Comparison of ENCODE assay signal across 14 mouse cellular contexts in the genomic region with DNA sequence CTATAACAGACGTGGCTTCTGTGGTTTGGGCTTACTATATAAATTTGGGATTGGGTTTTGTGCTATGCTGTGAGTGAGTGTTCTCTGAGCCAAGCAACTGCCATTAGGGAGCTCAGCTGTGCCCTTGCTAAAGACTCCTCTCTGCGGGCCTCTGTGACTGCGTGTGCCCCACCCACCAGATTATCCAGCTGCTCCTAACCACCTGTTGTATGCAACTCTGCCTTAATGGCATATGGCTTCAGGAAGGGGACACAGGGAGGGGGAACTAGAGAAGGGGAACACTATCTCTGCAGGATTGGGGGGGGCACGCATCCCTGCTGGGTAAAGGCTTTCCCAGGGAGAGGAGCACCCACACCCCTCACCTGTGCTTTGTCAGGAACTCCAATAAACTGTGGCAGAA. TPM values are rescaled to one million over a fixed set of nuclear protein-coding genes. Genes with fewer than 3 reads are reported as not detected.
DNase-seq lines count a peak whose midpoint lies in the region; ATAC-seq and TF ChIP-seq lines count a peak whose summit lies in the region.
"Had no signal": no experiment of that assay in that cellular context is flagged by ENCODE, and none has a peak within 500 bp of the region (broad histone marks: within the 10 kb centered on the region; RNA-seq: fewer than 3 reads in every experiment).

No protein-coding gene starts in this region.

- peak; percentile 47; the same call in 1 of the 2 replicates for ATAC-seq in intestine, embryonic 15.5 days
- ATAC-seq in intestine, postnatal 0 days, result no peak
- peak; percentile 81 for ATAC-seq in embryonic facial prominence, embryonic 14.5 days (ENCODE audit: low read depth)
- ATAC-seq in megakaryocyte progenitor cell, adult 5-6 weeks (replicated peaks; ENCODE audit: poor library complexity), result peak; percentile 80
- ATAC-seq: forebrain, embryonic 16.5 days had no signal

- WGBS in intestine, embryonic 15.5 days, result 71% methylated on average over 4 of the region's 4 CpGs
- 57% methylated on average over 4 of the region's 4 CpGs for WGBS in intestine, postnatal 0 days
- WGBS in embryonic facial prominence, embryonic 14.5 days, result 78% methylated on average over 4 of the region's 4 CpGs

- H3K9ac ChIP-seq in intestine, embryonic 15.5 days, result no peak overlapping the region
- H3K9ac ChIP-seq in intestine, postnatal 0 days (ENCODE audit: low read depth, low read length), result no peak overlapping the region
- no peak overlapping the region for H3K9ac ChIP-seq in embryonic facial prominence, embryonic 14.5 days (ENCODE audit: low read depth, low read length)
- H3K9ac ChIP-seq: hindbrain, embryonic 12.5 days; liver, embryonic 13.5 days; lung, embryonic 15.5 days; neural tube, embryonic 13.5 days had no signal

- no peak overlapping the region for H3K27ac ChIP-seq in intestine, embryonic 15.5 days
- no peak overlapping the region for H3K27ac ChIP-seq in intestine, postnatal 0 days (ENCODE audit: low read depth, low read length)
- no peak overlapping the region for H3K27ac ChIP-seq in embryonic facial prominence, embryonic 14.5 days (replicated peaks; ENCODE audit: low read depth, low read length)
- H3K27ac ChIP-seq: hindbrain, embryonic 12.5 days; liver, embryonic 13.5 days; lung, embryonic 15.5 days; neural tube, embryonic 13.5 days had no signal

- H3K9me3 ChIP-seq in intestine, embryonic 15.5 days, result no peaks in the 10 kb centered on the region
- no peaks in the 10 kb centered on the region for H3K9me3 ChIP-seq in intestine, postnatal 0 days (ENCODE audit: control insufficient read depth)
- H3K9me3 ChIP-seq in embryonic facial prominence, embryonic 14.5 days (ENCODE audit: control insufficient read depth, low read length), result no peaks in the 10 kb centered on the region
- H3K9me3 ChIP-seq: hindbrain, embryonic 12.5 days; liver, embryonic 13.5 days; lung, embryonic 15.5 days; neural tube, embryonic 13.5 days had no signal

- no peaks in the 10 kb centered on the region for H3K27me3 ChIP-seq in intestine, embryonic 15.5 days (replicated peaks)
- no peaks in the 10 kb centered on the region for H3K27me3 ChIP-seq in intestine, postnatal 0 days (replicated peaks; ENCODE audit: control insufficient read depth, insufficient read depth, low read length)
- H3K27me3 ChIP-seq in embryonic facial prominence, embryonic 14.5 days (replicated peaks; ENCODE audit: control insufficient read depth, insufficient read depth, low read length), result no peaks in the 10 kb centered on the region
- H3K27me3 ChIP-seq: hindbrain, embryonic 12.5 days; liver, embryonic 13.5 days; lung, embryonic 15.5 days; neural tube, embryonic 13.5 days had no signal

- H3K4me1 ChIP-seq in intestine, embryonic 15.5 days (replicated peaks), result no peaks in the 10 kb centered on the region
- H3K4me1 ChIP-seq in intestine, postnatal 0 days (replicated peaks; ENCODE audit: control insufficient read depth, insufficient read depth, low read length), result no peaks in the 10 kb centered on the region
- no peaks in the 10 kb centered on the region for H3K4me1 ChIP-seq in embryonic facial prominence, embryonic 14.5 days (ENCODE audit: control insufficient read depth, insufficient read depth, low read length)
- H3K4me1 ChIP-seq: hindbrain, embryonic 12.5 days; lung, embryonic 15.5 days; neural tube, embryonic 13.5 days had no signal

- H3K36me3 ChIP-seq in intestine, embryonic 15.5 days, result no peaks in the 10 kb centered on the region
- H3K36me3 ChIP-seq in intestine, postnatal 0 days (ENCODE audit: control insufficient read depth, insufficient read depth), result peaks cover 20% of the 10 kb centered on the region
- peaks cover 8% of the 10 kb centered on the region; the same call in 1 of the 2 replicates for H3K36me3 ChIP-seq in embryonic facial prominence, embryonic 14.5 days (ENCODE audit: control insufficient read depth, insufficient read depth, low read length)
- H3K36me3 ChIP-seq: lung, embryonic 15.5 days had no signal

- TF ChIP-seq CTCF in intestine, postnatal 0 days (IDR thresholded peaks at IDR 0.05; ENCODE audit: low read depth), result no peak

- no peak overlapping the region for H3K4me3 ChIP-seq in intestine, embryonic 15.5 days (replicated peaks)
- no peak overlapping the region for H3K4me3 ChIP-seq in intestine, postnatal 0 days (ENCODE audit: low read depth, low read length)
- H3K4me3 ChIP-seq in embryonic facial prominence, embryonic 14.5 days (ENCODE audit: low read depth, low read length), result no peak overlapping the region
- H3K4me3 ChIP-seq: hindbrain, embryonic 12.5 days; liver, embryonic 13.5 days; lung, embryonic 15.5 days; neural tube, embryonic 13.5 days had no signal

- no peak overlapping the region for H3K4me2 ChIP-seq in intestine, embryonic 15.5 days (replicated peaks)
- no peak overlapping the region for H3K4me2 ChIP-seq in intestine, postnatal 0 days (replicated peaks; ENCODE audit: low read depth)
- H3K4me2 ChIP-seq in embryonic facial prominence, embryonic 14.5 days (ENCODE audit: low read depth, low read length), result no peak overlapping the region
- H3K4me2 ChIP-seq: hindbrain, embryonic 12.5 days; liver, embryonic 13.5 days; lung, embryonic 15.5 days; neural tube, embryonic 13.5 days had no signal

- DNase-seq in embryonic facial prominence, embryonic 14.5 days (ENCODE audit: low spot score), result peak; percentile 78
- DNase-seq in thymus, postnatal 25 days, result peak; percentile 52
- DNase-seq in frontal cortex, postnatal 10 days (ENCODE audit: low spot score in 2 of 2), result no peak
- no peak for DNase-seq in adrenal gland, postnatal 10 days
- DNase-seq: cerebellum, postnatal 25 days; liver, embryonic 13.5 days; right cerebral cortex, postnatal 4 days had no signal

RNA-seq across cellular contexts. Expression of a gene that starts 25.2 kb away (rescaled TPM):
- 28.4 and 32.4 TPM in 2 replicates for polyA plus RNA-seq in intestine, embryonic 15.5 days (2015; fragmentation: Nextera tagmentation; extraction: Ambion mirVana)
- polyA plus RNA-seq in intestine, postnatal 0 days (2015; fragmentation: Nextera tagmentation; extraction: Ambion mirVana), result 22.5 and 27.1 TPM in 2 replicates
- polyA plus RNA-seq in embryonic facial prominence, embryonic 14.5 days (2014; fragmentation: Nextera tagmentation; extraction: Ambion mirVana), result 24.4 and 25.7 TPM in 2 replicates
- total RNA-seq in megakaryocyte progenitor cell, adult 5-6 weeks (2015), result 26.3 and 28.4 TPM in 2 replicates
- 10.9 and 12.6 TPM in 2 replicates for total RNA-seq in megakaryocyte progenitor cell, adult 5-6 weeks (2017)
- total RNA-seq in adrenal gland, postnatal 10 days (2021), result 10 to 100 TPM; 31.7 to 35.0 TPM

RNA-seq across cellular contexts. Expression of a gene that starts 37.2 kb away (rescaled TPM):
- 28.0 and 30.1 TPM in 2 replicates for polyA plus RNA-seq in intestine, embryonic 15.5 days (2015; fragmentation: Nextera tagmentation; extraction: Ambion mirVana)
- 18.9 and 23.8 TPM in 2 replicates for polyA plus RNA-seq in intestine, postnatal 0 days (2015; fragmentation: Nextera tagmentation; extraction: Ambion mirVana)
- polyA plus RNA-seq in embryonic facial prominence, embryonic 14.5 days (2014; fragmentation: Nextera tagmentation; extraction: Ambion mirVana), result 40.5 and 43.2 TPM in 2 replicates
- total RNA-seq in megakaryocyte progenitor cell, adult 5-6 weeks (2015), result 22.1 and 25.9 TPM in 2 replicates
- 24.7 and 25.1 TPM in 2 replicates for total RNA-seq in megakaryocyte progenitor cell, adult 5-6 weeks (2017)
- total RNA-seq in adrenal gland, postnatal 10 days (2021), result 10 to 100 TPM; 34.0 to 36.7 TPM

Comparison
In these comparisons a context has a peak if more than half of its experiments do, and no peak if none do; other contexts are left out.
1. DNase-seq: peak in embryonic facial prominence, embryonic 14.5 days (single experiment) and thymus, postnatal 25 days (single experiment); none in frontal cortex, postnatal 10 days (0 of 2) and adrenal gland, postnatal 10 days (single experiment).